Mouse (Mus musculus) intestine, embryonic 16.5 days (tissue): Measurements from ENCODE around the gene Synpr. TPM values are rescaled to one million over a fixed set of nuclear protein-coding genes. Genes with fewer than 3 reads are reported as not detected.
"Not testable (repeated sequence)": the region's sequence is repeated elsewhere in the genome, so short reads cannot be mapped to it uniquely, and the experiment has no call there.

ENCODE experiments used
- ATAC-seq: fragments of 200-750 bp; cut with Nextera tagmentation; 2 replicates; pipeline ENCODE4 v1.8.0; 2017; ENCODE audit warnings: moderate TSS enrichment, moderate library complexity
- H3K27ac ChIP-seq: fragments of 300-500 bp; sonication (generic); 2 replicates; pipeline ENCODE4 v1.5.1; 2014; ENCODE audit warnings: mild to moderate bottlenecking, low read length
- H3K27me3 ChIP-seq: fragments of 300-500 bp; sonication (generic); replicated peaks from 2 replicates; pipeline ENCODE4 v1.6.1; 2014; ENCODE audit warnings: low read length, control low read depth, mixed read lengths; ENCODE audit not compliant: control insufficient read depth, insufficient read depth
- H3K36me3 ChIP-seq: fragments of 300-500 bp; sonication (generic); 2 replicates; pipeline ENCODE4 v1.6.1; 2014; ENCODE audit warnings: low read length, control low read depth; ENCODE audit not compliant: control insufficient read depth, insufficient read depth
- H3K4me1 ChIP-seq: fragments of 300-500 bp; sonication (generic); 2 replicates; pipeline ENCODE4 v1.6.1; 2014; ENCODE audit warnings: low read length, control low read depth, mixed read lengths; ENCODE audit not compliant: control insufficient read depth, insufficient read depth
- H3K4me2 ChIP-seq: fragments of 300-500 bp; sonication (generic); 2 replicates; pipeline ENCODE4 v1.6.1; 2014; ENCODE audit warnings: low read depth, low read length, control low read depth
- H3K4me3 ChIP-seq: fragments of 300-500 bp; sonication (generic); 2 replicates; pipeline ENCODE4 v1.5.1; 2014; ENCODE audit warnings: mild to moderate bottlenecking, low read length
- H3K9ac ChIP-seq: fragments of 300-500 bp; sonication (generic); 2 replicates; pipeline ENCODE4 v1.6.1; 2014; ENCODE audit warnings: low read depth, low read length
- H3K9me3 ChIP-seq: fragments of 300-500 bp; sonication (generic); 2 replicates; pipeline ENCODE4 v1.6.1; 2016; ENCODE audit warnings: low read length, control low read depth; ENCODE audit not compliant: control insufficient read depth
- WGBS: fragments of 180-500 bp; shearing (Covaris S2); extraction: QIAGEN DNeasy Blood & Tissue Kit; methylation state at CpG from one replicate; pipeline ENCODE4 v1.1.7; 2014; 5-methylcytosine and 5-hydroxymethylcytosine counted together
- polyA plus RNA-seq: library from polyadenylated mRNA; unstranded; fragments of >200 nt; fragmentation: Nextera tagmentation; extraction: Ambion mirVana; gene quantifications from 2 replicates; pipeline ENCODE4 v1.2.1, GENCODE M21; 2015

Gene Synpr
- 1.5 and 1.7 TPM in 2 replicates for polyA plus RNA-seq

- no peaks in the 10 kb centered on the region for H3K27me3 ChIP-seq
- H3K36me3 ChIP-seq, result no peaks in the 10 kb centered on the region
- H3K9me3 ChIP-seq, result no peaks in the 10 kb centered on the region
- H3K4me3 ChIP-seq, result peak within 1 kb of the TSS; percentile 43
- peaks cover 2% of the 10 kb centered on the region; the same call in 1 of the 2 replicates for H3K4me1 ChIP-seq
- H3K27ac ChIP-seq, result no peak within 1 kb of the TSS
- WGBS, result 5% methylated on average over 27 of the region's 27 CpGs
- H3K9ac ChIP-seq, result peak within 1 kb of the TSS; percentile 54; the same call in 1 of the 2 replicates
- ATAC-seq, result peak; percentile 100
- peak within 1 kb of the TSS; percentile 82 for H3K4me2 ChIP-seq
These were observed at the start of gene Synpr for GRCm38 (mm10) chr14:13284091-13284844. Gene Synpr, plus strand, starts transcription at chr14:13284780.

GRCm38 (mm10) chr14:13236929-13237328 lies 47.7 kb upstream of the Synpr start:
- H3K4me1 ChIP-seq, result no peaks in the 10 kb centered on the region
- no peaks in the 10 kb centered on the region for H3K36me3 ChIP-seq
- no peak overlapping the region for H3K4me3 ChIP-seq
- no peak overlapping the region for H3K9ac ChIP-seq
- H3K9me3 ChIP-seq, result no peaks in the 10 kb centered on the region
- no peak overlapping the region for H3K4me2 ChIP-seq
- no peak for ATAC-seq
- H3K27me3 ChIP-seq, result no peaks in the 10 kb centered on the region
- H3K27ac ChIP-seq, result no peak overlapping the region
- 13% methylated on average over 1 of the region's 1 CpGs for whole genome bisulfite sequencing

GRCm38 (mm10) chr14:13247431-13247830 lies 37.1 kb upstream of the Synpr start:
- H3K4me3 ChIP-seq, result no peak overlapping the region
- H3K4me2 ChIP-seq, result no peak overlapping the region
- H3K9ac ChIP-seq, result no peak overlapping the region
- H3K36me3 ChIP-seq, result no peaks in the 10 kb centered on the region
- ATAC-seq, result no peak
- 74% methylated on average over 4 of the region's 4 CpGs for WGBS
- H3K27me3 ChIP-seq, result no peaks in the 10 kb centered on the region
- no peak overlapping the region for H3K27ac ChIP-seq
- H3K9me3 ChIP-seq, result no peaks in the 10 kb centered on the region
- no peaks in the 10 kb centered on the region for H3K4me1 ChIP-seq

GRCm38 (mm10) chr14:13249361-13249760 lies 35.2 kb upstream of the Synpr start:
- no peak overlapping the region for H3K27ac ChIP-seq
- H3K4me1 ChIP-seq, result no peaks in the 10 kb centered on the region
- H3K9me3 ChIP-seq, result no peaks in the 10 kb centered on the region
- H3K36me3 ChIP-seq, result no peaks in the 10 kb centered on the region
- H3K4me3 ChIP-seq, result no peak overlapping the region
- no peaks in the 10 kb centered on the region for H3K27me3 ChIP-seq
- no peak overlapping the region for H3K4me2 ChIP-seq
- ATAC-seq, result no peak
- H3K9ac ChIP-seq, result no peak overlapping the region

- Histone ChIP-seq H3K9ac (no peak overlapping the region), H3K36me3 (no peaks in the 10 kb centered on the region), H3K4me3 (no peak overlapping the region), H3K4me2 (no peak overlapping the region), H3K27ac (no peak overlapping the region), H3K9me3 (no peaks in the 10 kb centered on the region), H3K4me1 (no peaks in the 10 kb centered on the region), H3K27me3 (no peaks in the 10 kb centered on the region)
- 93% methylated on average over 1 of the region's 1 CpGs for WGBS
- no peak for ATAC-seq
These were observed 32.0 kb upstream of the Synpr start for GRCm38 (mm10) chr14:13252594-13252993.

- not testable (repeated sequence) for ATAC-seq, H3K27ac ChIP-seq
- WGBS, result 84% methylated on average over 2 of the region's 2 CpGs
These were observed 29.8 kb upstream of the Synpr start for GRCm38 (mm10) chr14:13254741-13255140.

GRCm38 (mm10) chr14:13262406-13262805 lies 22.2 kb upstream of the Synpr start:
- H3K36me3 ChIP-seq, result no peaks in the 10 kb centered on the region
- no peaks in the 10 kb centered on the region for H3K9me3 ChIP-seq
- no peak overlapping the region for H3K9ac ChIP-seq
- H3K4me2 ChIP-seq, result no peak overlapping the region
- no peaks in the 10 kb centered on the region for H3K4me1 ChIP-seq
- ATAC-seq, result no peak
- H3K27ac ChIP-seq, result no peak overlapping the region
- WGBS, result 57% methylated on average over 1 of the region's 1 CpGs
- H3K4me3 ChIP-seq, result no peak overlapping the region
- H3K27me3 ChIP-seq, result no peaks in the 10 kb centered on the region

More at GRCm38 (mm10) chr14:13254741-13255140, 29.8 kb upstream of the Synpr start:
- H3K9me3 ChIP-seq, H3K36me3 ChIP-seq, H3K4me2 ChIP-seq, H3K27me3 ChIP-seq, H3K4me3 ChIP-seq, H3K4me1 ChIP-seq, H3K9ac ChIP-seq: not testable (repeated sequence)

- WGBS, result 71% methylated on average over 2 of the region's 2 CpGs
- no peak overlapping the region for H3K9ac ChIP-seq
- no peaks in the 10 kb centered on the region for H3K27me3 ChIP-seq
These were observed 18.2 kb upstream of the Synpr start for GRCm38 (mm10) chr14:13266331-13266730.

GRCm38 (mm10) chr14:13267181-13267580 lies 17.4 kb upstream of the Synpr start:
- Histone ChIP-seq H3K4me1 (no peaks in the 10 kb centered on the region), H3K36me3 (no peaks in the 10 kb centered on the region), H3K4me2 (no peak overlapping the region), H3K9ac (no peak overlapping the region), H3K4me3 (no peak overlapping the region), H3K27me3 (no peaks in the 10 kb centered on the region), H3K9me3 (no peaks in the 10 kb centered on the region), H3K27ac (no peak overlapping the region)
- ATAC-seq, result no peak
- WGBS, result 83% methylated on average over 4 of the region's 4 CpGs

More at GRCm38 (mm10) chr14:13266331-13266730, 18.2 kb upstream of the Synpr start:
- no peaks in the 10 kb centered on the region for H3K9me3 ChIP-seq
- no peaks in the 10 kb centered on the region for H3K36me3 ChIP-seq
- no peak overlapping the region for H3K4me2 ChIP-seq
- no peaks in the 10 kb centered on the region for H3K4me1 ChIP-seq
- no peak overlapping the region for H3K4me3 ChIP-seq
- H3K27ac ChIP-seq, result no peak overlapping the region
- no peak for ATAC-seq
